Mouse (Mus musculus): ENCODE measurements around the gene Ipo13.

DNA sequence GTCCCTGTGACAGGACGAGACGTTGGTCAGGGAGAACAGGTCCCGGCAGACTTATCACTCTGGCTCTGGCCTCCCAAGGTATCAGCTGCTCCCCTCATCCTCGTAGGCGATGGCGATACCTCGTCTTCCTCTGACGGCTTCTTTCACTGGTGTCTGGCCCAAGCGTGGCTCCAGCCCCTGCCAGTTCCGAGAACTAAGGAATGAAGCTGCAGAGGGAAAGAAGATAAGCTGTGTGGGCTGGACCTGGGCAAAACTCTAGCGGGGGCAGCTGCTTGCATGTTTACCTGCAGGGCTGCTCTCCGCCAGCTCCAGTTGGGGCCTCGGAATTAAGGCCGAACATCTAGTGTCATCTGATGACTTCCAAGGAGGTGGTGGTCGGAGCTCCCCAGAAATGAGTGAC lies 25.3 kb downstream of the Ipo13 start:
- TF ChIP-seq CTCF (IDR thresholded peaks at IDR 0.05; ENCODE audit: control insufficient read depth, insufficient read depth, insufficient replicate concordance, low read depth, low read length) = no peak
- 0 out of 2 replicates have a peak, but pooled peaks have one; percentile 45 for TF ChIP-seq POLR2A (IDR thresholded peaks at IDR 0.05; ENCODE audit: control insufficient read depth, low read depth, low read length)
